Mouse (Mus musculus): ENCODE results near the gene Gm47995. TPM values are rescaled to one million over a fixed set of nuclear protein-coding genes. Genes with fewer than 3 reads are reported as not detected.
"Not testable (repeated sequence)": the region's sequence is repeated elsewhere in the genome, so short reads cannot be mapped to it uniquely, and the experiment has no call there.

Gm47995 gene
- total RNA-seq (2018; cell fraction: chromatin; rRNA removed), result not detected
- total RNA-seq (2018; cell fraction: cytosol; rRNA removed), result not detected
- total RNA-seq (2018; cell fraction: nucleus; rRNA removed), result not detected
- polyA plus RNA-seq (2018), result not detected in 3 replicates

DNA sequence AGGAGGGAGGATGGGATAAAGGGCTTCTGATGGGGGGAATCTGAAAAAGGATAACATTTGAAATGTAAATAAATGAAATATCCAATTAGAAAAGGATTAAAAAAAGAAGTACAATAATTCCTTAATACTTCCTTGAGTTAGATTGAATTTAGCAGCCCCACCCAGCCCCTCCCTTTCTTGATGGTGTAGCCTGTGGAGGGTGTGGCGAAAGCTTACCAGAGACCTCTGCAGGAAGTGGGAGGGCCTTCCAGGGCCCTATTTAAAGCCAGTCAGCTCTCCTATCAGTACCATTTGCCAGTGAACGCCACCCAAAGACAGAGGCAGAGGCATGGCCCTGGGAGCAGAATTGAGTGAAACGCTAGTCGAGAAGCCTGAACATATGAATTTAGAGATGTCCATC is at the start of gene Gm47995:
Gene Gm47995, plus strand, starts transcription at position 329 of the 400 bp plus-strand sequence.
- H3K79me2 ChIP-seq (ENCODE audit: inconsistent target); H3K4me3 ChIP-seq (ENCODE audit: inconsistent target); H3K27ac ChIP-seq; H3K36me3 ChIP-seq (ENCODE audit: inconsistent target): not testable (repeated sequence)
- WGBS (ENCODE audit: missing documents), result 89% methylated on average over 1 of the region's 4 CpGs

DNA sequence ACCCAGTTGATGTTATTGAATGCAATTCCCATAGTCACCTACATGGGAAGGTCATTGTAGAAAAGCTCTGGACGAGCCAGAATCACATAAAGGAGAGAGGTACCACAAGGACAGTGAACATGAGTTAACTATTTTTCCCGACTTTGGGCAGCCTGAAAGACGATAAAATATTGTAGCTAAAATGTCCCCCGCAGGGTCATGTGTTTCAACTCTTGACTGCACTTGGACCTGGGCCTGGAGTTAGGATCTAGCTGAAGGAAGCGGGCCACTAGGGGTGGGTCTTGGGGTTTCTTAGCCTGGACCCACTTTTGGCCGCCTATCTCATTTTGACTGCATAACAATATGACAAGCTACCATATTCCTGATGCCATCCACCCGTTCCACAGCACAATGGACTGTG is 48.0 kb upstream of the Gm47995 start:
- no peak overlapping the region for H3K4me3 ChIP-seq (ENCODE audit: inconsistent target)
- WGBS (ENCODE audit: missing documents), result 95% methylated on average over 7 of the region's 7 CpGs
- no peak overlapping the region for H3K27ac ChIP-seq
- no peaks in the 10 kb centered on the region for H3K79me2 ChIP-seq (ENCODE audit: inconsistent target)
- H3K36me3 ChIP-seq (ENCODE audit: inconsistent target), result no peaks in the 10 kb centered on the region

DNA sequence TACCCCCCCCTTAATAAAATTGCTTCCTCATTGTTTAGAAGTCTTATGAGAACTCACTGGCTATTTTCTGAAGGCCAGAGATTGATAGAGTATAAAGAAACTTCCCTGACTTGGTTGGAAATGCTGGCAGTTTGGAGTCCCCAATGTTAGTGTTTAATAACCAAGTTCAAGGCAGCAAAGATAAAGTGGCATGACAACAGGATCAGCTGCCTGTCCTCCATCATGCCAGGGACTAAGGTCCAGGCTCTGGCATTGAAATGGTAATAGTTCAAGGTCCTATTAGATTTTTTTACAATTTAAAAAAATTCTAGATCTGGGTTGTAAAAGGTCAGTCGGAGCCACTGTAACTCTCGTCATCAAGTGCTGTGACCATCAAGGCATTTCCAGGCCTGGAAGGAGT is 47.2 kb upstream of the Gm47995 start:
- Histone ChIP-seq H3K36me3 (ENCODE audit: inconsistent target) (no peaks in the 10 kb centered on the region), H3K27ac (no peak overlapping the region), H3K4me3 (ENCODE audit: inconsistent target) (no peak overlapping the region), H3K79me2 (ENCODE audit: inconsistent target) (no peaks in the 10 kb centered on the region)
- 89% methylated on average over 2 of the region's 2 CpGs for whole genome bisulfite sequencing (ENCODE audit: missing documents)

DNA sequence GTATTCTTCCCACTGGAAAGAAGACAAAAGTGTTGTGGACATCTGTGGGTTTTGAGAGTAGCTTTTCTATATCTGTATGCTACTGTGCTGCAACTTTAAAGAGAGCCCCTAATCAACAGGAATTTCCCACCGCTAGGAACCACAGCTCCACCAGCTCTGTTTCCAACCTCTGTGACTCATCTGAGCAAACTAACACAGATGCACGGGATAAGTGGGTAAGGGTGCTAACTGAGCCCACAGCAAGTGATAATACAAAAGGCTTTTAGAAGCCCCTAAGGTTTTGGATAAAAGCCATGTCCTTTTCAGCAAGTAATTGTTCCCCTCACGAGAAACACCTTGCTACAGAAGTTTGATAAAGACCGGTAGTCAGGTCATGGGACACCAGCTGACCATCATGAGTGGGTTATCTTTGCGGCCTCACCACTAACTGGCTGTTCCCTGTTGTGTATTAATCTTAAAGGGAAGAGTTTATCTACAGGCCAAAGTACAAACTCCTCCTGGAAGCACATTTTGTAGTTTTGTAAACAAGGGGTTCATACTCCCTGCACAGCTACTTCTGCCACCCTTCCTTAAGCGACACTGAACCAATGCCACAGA is 45.1 kb upstream of the Gm47995 start:
- H3K79me2 ChIP-seq (ENCODE audit: inconsistent target), result no peaks in the 10 kb centered on the region
- WGBS (ENCODE audit: missing documents), result 92% methylated on average over 6 of the region's 6 CpGs
- H3K4me3 ChIP-seq (ENCODE audit: inconsistent target), result no peak overlapping the region
- no peak overlapping the region for H3K27ac ChIP-seq
- no peaks in the 10 kb centered on the region for H3K36me3 ChIP-seq (ENCODE audit: inconsistent target)

DNA sequence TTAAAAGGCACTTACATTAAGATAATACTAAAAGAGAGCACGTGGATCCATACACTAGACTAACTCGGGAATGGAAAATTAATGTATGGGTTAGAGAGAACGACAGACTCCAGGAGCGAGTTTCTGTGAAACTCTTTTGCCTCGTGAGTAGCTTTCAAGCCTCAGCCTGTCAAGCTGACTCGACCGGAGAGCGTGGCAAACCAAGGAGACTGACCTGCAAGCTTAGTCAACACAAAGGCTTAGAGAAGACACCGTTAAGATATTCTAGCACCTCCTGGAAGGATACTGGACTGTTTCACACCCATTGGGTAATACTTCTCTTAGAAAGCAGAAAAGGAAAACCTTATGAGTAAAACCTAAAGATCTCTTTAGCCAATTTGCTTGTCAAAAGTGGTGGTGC is 44.1 kb upstream of the Gm47995 start:
- H3K79me2 ChIP-seq (ENCODE audit: inconsistent target); H3K4me3 ChIP-seq (ENCODE audit: inconsistent target); H3K36me3 ChIP-seq (ENCODE audit: inconsistent target); H3K27ac ChIP-seq: not testable (repeated sequence)
- 92% methylated on average over 9 of the region's 9 CpGs for WGBS (ENCODE audit: missing documents)

DNA sequence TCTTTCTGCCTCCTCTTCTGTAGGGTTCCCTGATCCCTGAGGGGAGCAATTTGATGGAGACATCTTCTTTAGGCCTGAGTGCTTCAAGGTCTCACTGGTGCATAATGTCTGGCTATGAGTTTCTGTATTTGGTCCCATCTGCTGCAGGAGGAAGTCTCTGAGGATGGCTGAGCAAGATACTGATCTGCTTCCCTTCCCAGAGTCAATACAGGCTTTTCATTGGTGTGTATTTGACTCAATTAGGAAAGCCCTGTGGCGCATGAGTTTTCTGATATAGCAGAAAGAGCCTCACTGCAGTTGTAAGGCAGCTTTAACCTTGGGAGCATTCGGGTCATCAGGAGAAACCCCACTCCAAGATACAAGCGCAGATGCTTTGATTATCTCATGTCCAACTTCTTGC is 42.1 kb upstream of the Gm47995 start:
- no peaks in the 10 kb centered on the region for H3K36me3 ChIP-seq (ENCODE audit: inconsistent target)
- no peak overlapping the region for H3K27ac ChIP-seq
- WGBS (ENCODE audit: missing documents), result 81% methylated on average over 3 of the region's 3 CpGs
- no peak overlapping the region for H3K4me3 ChIP-seq (ENCODE audit: inconsistent target)
- no peaks in the 10 kb centered on the region for H3K79me2 ChIP-seq (ENCODE audit: inconsistent target)

DNA sequence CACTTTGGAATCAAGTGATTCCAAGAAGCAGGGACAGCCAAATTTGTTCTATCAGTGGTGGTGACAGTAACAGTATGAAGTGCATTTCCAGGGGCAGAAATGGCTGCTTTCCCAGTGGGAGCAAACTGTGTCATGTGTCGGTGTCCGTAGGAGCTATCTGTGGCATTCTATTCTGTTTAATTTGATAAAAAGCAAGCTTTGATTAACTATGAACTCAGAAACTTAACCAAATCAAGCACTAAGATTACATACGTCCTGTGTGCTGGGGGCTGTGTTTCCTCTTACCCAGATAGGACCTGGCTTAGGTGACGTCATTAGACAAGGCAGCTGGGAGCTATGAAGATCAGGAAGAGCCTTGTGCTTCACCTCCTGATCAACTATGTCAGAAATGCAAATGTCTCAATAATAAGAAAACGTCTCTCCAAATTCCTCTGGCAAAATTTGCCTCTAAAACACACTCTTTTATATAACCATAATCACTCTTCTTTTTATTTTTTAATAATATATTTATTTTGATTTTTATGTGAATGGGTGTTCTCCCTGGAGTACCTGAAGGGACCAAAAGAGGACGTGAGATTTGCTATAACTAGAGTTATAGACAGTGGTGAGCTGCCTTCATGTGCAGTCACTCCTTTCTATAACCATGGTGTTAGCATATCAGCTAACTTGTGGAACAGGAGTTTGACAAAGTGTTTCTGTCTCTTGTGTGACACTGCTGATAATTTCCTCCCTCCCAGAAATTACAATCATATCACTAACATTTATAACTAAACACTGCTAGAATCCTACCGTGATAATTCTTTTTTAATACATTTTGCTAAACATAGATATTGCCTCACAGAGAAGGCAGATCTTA is 41.2 kb upstream of the Gm47995 start:
- Histone ChIP-seq H3K36me3 (ENCODE audit: inconsistent target) (no peaks in the 10 kb centered on the region), H3K4me3 (ENCODE audit: inconsistent target) (no peak overlapping the region), H3K79me2 (ENCODE audit: inconsistent target) (no peaks in the 10 kb centered on the region), H3K27ac (no peak overlapping the region)
- 86% methylated on average over 7 of the region's 7 CpGs for WGBS (ENCODE audit: missing documents)

DNA sequence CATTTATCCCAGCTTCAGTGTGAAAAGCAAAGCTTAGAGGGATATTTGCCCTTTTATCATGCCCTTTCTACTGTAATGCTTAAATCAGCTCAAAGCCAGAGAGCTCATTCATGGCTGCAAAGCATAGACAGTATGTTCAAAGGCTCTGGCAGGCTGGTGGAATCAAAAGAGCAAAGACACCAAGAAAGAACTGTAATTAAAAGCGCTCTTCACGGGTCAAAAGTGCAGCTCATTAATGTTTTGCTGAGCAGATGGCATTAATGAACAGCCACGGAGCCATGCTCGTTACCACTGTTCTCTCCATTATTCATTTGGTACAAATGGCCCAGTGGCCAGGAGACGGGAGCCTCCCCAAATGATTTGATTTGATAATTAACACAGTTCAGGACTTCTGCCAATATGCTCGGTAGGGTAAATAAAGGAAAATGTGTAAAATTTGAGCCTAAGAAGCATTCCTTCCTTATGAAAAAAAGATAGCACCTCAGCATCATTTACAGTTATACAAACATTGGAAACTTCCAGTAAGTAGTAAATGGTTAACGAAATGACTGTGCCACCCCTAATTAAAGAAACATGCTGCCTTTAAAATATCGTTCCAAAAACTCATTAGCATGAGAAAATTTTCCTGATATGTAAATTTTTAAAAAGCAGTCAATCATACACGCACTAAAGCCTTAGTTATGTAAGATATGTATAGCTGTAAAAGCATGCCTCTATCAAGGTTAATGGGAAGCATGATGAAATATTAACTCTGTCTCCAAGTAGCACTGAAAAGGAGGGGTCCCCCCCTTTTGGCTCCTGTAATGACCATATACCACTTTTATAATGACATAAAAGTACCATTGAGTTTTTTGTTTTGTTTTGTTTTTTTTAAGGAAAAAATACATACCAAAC is 40.0 kb upstream of the Gm47995 start:
- H3K4me3 ChIP-seq (ENCODE audit: inconsistent target), result no peak overlapping the region
- H3K36me3 ChIP-seq (ENCODE audit: inconsistent target), result no peaks in the 10 kb centered on the region
- 96% methylated on average over 9 of the region's 9 CpGs for WGBS (ENCODE audit: missing documents)
- no peak overlapping the region for H3K27ac ChIP-seq
- no peaks in the 10 kb centered on the region for H3K79me2 ChIP-seq (ENCODE audit: inconsistent target)

DNA sequence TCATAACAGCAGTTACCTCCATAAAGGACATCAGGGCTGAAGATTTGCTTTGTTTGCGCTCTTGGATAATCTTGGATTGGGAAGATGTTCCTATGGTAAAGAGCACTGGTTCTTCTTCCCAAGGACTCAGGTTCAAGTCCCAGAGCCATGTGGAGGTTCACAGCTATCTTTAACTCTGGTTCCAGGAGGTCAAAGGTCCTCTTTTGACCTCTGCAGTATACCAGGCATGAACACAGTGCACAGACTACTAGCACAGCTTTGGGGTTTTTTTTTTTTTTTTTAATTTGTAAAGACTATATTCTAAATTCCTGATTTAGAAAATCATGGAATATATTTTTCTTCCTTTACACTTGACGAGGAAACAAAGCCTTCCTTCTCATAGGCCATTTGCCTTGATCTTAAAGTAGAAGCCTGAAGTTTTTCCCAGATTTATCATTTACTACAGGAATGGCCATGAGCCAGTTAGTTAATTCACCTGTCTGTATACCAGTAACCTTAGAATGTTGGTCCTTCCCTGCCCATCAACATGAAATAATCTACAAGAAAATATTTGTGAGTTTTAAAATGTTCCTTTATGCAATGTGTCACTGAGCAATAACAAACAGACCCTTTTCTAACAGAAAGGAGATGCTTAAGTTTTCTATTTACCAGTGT is 39.3 kb upstream of the Gm47995 start:
- whole genome bisulfite sequencing (ENCODE audit: missing documents), result 83% methylated on average over 2 of the region's 2 CpGs
- Histone ChIP-seq H3K27ac (no peak overlapping the region), H3K79me2 (ENCODE audit: inconsistent target) (no peaks in the 10 kb centered on the region), H3K36me3 (ENCODE audit: inconsistent target) (no peaks in the 10 kb centered on the region), H3K4me3 (ENCODE audit: inconsistent target) (no peak overlapping the region)

DNA sequence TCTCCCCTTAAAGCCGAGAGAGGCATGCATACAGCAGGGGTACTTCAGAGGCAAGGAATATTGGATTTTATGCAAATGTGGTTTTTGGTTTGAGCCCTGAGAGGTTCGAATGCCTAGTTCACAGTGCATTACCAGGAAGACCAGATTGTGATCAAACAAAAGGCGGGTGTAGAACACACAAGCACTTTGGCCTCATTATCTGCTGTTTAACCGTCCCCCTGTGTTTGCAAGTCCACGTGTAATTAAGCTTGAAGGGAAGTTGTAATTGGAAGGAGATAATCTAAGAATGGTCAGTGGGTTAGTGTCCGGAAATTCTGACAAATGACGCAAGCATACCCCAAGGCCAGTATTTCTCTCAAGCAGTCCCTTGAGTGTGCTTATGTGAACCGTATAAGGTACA is 32.2 kb upstream of the Gm47995 start:
- Histone ChIP-seq H3K79me2 (ENCODE audit: inconsistent target) (no peaks in the 10 kb centered on the region), H3K27ac (no peak overlapping the region), H3K4me3 (ENCODE audit: inconsistent target) (no peak overlapping the region), H3K36me3 (ENCODE audit: inconsistent target) (no peaks in the 10 kb centered on the region)
- WGBS (ENCODE audit: missing documents), result 77% methylated on average over 8 of the region's 8 CpGs

DNA sequence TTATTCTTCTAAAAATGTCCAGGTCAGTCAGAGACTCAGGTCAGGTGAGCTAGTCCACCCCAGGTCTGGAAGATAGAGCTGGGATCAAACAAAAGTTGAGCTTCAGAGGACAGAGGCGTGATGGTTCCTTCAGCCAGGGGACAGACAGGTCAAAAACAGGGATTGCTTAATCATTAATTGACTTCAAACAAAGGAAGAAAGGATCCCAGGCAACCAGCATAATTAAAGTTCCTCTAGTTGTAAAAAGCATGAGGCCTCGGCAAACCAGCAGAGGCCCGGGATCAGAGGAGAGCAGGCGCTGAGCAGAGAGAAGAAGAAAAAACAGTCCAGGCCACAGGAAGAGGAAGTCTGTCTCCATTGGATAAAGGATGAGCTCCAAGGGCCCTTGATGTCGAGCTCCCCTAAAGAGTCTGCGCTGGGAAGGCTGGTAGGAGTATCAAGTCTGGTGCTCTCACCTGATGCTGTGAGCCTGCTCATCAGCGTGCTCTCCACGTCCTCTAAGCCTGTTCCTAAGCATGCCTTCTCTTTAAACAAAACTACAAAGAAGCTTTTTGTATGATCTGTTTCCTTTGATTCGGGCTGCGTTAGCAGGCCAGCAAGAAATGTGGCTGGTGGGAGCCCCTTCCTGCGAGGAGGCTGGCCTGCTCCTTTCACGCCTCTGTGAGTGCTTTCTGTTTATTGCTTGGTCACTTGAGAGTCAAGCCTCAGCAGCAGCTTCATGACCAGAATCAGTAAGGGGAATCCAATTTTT is 30.8 kb upstream of the Gm47995 start:
- H3K79me2 ChIP-seq (ENCODE audit: inconsistent target), result no peaks in the 10 kb centered on the region
- H3K27ac ChIP-seq, result no peak overlapping the region
- no peaks in the 10 kb centered on the region for H3K36me3 ChIP-seq (ENCODE audit: inconsistent target)
- no peak overlapping the region for H3K4me3 ChIP-seq (ENCODE audit: inconsistent target)
- WGBS (ENCODE audit: missing documents), result 74% methylated on average over 12 of the region's 12 CpGs

DNA sequence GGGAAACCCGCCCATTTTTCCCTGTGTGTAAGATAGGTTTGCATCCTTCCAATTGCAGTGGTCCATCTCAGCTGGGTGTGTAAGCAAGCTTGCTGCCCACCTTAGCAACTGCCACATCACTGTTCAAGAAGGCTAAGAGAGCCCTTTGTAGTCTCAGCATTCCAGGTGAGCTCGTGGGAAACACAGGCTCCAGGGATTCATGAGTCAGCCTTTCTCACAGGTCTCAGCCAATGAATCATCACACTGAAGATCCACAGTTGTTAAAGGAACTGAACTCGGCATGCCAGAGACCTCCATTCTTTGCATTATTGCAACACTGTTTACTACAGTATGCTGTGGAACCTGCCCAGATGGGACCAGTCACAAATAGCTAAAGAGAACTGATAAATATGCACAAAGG is 29.6 kb upstream of the Gm47995 start:
- Histone ChIP-seq H3K4me3 (ENCODE audit: inconsistent target) (no peak overlapping the region), H3K27ac (no peak overlapping the region), H3K36me3 (ENCODE audit: inconsistent target) (no peaks in the 10 kb centered on the region), H3K79me2 (ENCODE audit: inconsistent target) (no peaks in the 10 kb centered on the region)
- 68% methylated on average over 3 of the region's 3 CpGs for WGBS (ENCODE audit: missing documents)

DNA sequence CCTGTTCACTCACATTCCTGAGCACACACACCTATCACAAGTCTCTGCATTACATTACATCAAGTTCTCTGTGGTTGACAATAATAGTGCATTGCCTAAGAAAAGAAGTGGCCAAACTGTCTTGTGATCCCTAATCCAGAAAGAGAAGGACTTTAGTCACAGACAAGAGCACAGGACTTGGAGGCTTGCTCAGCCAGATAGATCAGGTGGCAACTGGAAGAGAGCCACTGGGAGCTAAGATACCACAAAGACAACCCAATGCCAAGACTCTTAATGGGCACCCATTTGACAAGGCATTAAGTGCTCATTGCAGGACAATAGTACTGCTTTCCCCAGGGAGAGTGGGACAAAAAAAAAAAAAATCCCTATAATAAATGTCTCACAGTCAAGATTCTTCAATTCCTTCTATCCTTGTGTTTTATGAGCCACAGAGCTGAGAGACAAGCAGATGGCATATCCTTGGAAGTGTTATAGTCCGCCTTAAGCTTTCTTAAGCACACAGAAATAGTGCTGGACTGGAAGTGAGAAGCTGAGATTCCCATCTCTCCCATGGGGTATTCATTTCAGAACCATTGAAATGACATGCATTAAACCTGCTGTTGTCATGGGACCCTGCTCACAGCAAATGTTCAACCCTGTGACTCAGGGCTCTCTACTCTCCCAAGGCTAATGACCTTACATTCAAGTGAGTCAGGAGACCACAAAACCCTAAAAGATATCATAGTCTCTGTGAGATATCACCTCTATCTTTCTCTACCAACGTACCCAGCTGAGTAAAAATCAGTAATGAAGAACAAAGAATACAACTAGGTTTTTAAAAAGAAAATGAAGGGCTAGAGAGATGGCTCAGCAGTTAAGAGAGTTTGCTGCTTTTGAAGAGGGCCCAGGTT is 26.4 kb upstream of the Gm47995 start:
- Histone ChIP-seq H3K27ac (no peak overlapping the region), H3K4me3 (ENCODE audit: inconsistent target) (no peak overlapping the region), H3K36me3 (ENCODE audit: inconsistent target) (no peaks in the 10 kb centered on the region), H3K79me2 (ENCODE audit: inconsistent target) (no peaks in the 10 kb centered on the region)
- 88% methylated on average over 2 of the region's 2 CpGs for WGBS (ENCODE audit: missing documents)
